Mouse (Mus musculus): ENCODE results near the gene Enkd1. TPM values are rescaled to one million over a fixed set of nuclear protein-coding genes. Genes with fewer than 3 reads are reported as not detected.

Enkd1 gene
- polyA plus RNA-seq (2014; fragmentation: Nextera tagmentation; extraction: Ambion mirVana): 9.3 and 10.1 TPM in 2 replicates

- Histone ChIP-seq H3K27me3 (ENCODE audit: control insufficient read depth, insufficient read depth, low read length) (no peaks in the 10 kb centered on the region), H3K4me3 (ENCODE audit: control insufficient read depth in 1 of 2, insufficient read depth in 1 of 2, low read depth in 1 of 2, low read length in 2 of 2) (peak within 1 kb of the TSS; percentile 68 to 71), H3K9ac (ENCODE audit: low read length) (peak within 1 kb of the TSS; percentile 75), H3K36me3 (ENCODE audit: control insufficient read depth, insufficient read depth, low read length) (peaks cover 14% of the 10 kb centered on the region), H3K27ac (replicated peaks in 1 of 2; ENCODE audit: control insufficient read depth in 1 of 2, insufficient read depth in 1 of 2, low read depth in 2 of 2, low read length in 2 of 2) (no peak within 1 kb of the TSS), H3K4me2 (ENCODE audit: low read length) (peak within 1 kb of the TSS; percentile 87), H3K4me1 (ENCODE audit: control insufficient read depth in 2 of 2, insufficient read depth in 2 of 2, low read length in 2 of 2) (peaks cover 2 to 8% of the 10 kb centered on the region in 2 experiments; a peak in 1 of 4 replicates), H3K9me3 (ENCODE audit: control insufficient read depth, low read length) (no peaks in the 10 kb centered on the region)
- peak; percentile 51 for ATAC-seq (ENCODE audit: insufficient number of reproducible peaks, insufficient read depth, low FRiP score, low read depth)
- WGBS: 1% methylated on average over 55 of the region's 55 CpGs
Measured at GRCm38 (mm10) chr8:105707498-105708403, at the start of gene Enkd1, which contains the start of gene 4933405L10Rik. TSS of gene Enkd1 (minus strand) at chr8:105708210. TSS of gene 4933405L10Rik (plus strand) at chr8:105707655.

- WGBS: 80% methylated on average over 2 of the region's 2 CpGs
Measured at GRCm38 (mm10) chr8:105754688-105755087, 46.7 kb upstream of the Enkd1 start.

GRCm38 (mm10) chr8:105753916-105754315 is 45.9 kb upstream of the Enkd1 start:
- H3K36me3 ChIP-seq (ENCODE audit: control insufficient read depth, insufficient read depth, low read length): no peaks in the 10 kb centered on the region
- ATAC-seq (ENCODE audit: insufficient number of reproducible peaks, insufficient read depth, low FRiP score, low read depth): no peak

More at GRCm38 (mm10) chr8:105754688-105755087, 46.7 kb upstream of the Enkd1 start:
- Histone ChIP-seq H3K4me2 (ENCODE audit: low read length) (no peak overlapping the region), H3K9me3 (ENCODE audit: control insufficient read depth, low read length) (no peaks in the 10 kb centered on the region), H3K27me3 (ENCODE audit: control insufficient read depth, insufficient read depth, low read length) (no peaks in the 10 kb centered on the region), H3K4me3 (ENCODE audit: control insufficient read depth in 1 of 2, insufficient read depth in 1 of 2, low read depth in 1 of 2, low read length in 2 of 2) (no peak overlapping the region), H3K27ac (replicated peaks in 1 of 2; ENCODE audit: control insufficient read depth in 1 of 2, insufficient read depth in 1 of 2, low read depth in 2 of 2, low read length in 2 of 2) (no peak overlapping the region), H3K4me1 (ENCODE audit: control insufficient read depth in 2 of 2, insufficient read depth in 2 of 2, low read length in 2 of 2) (peaks cover 13 to 23% of the 10 kb centered on the region in 2 experiments), H3K36me3 (ENCODE audit: control insufficient read depth, insufficient read depth, low read length) (no peaks in the 10 kb centered on the region), H3K9ac (ENCODE audit: low read length) (no peak overlapping the region)
- no peak for ATAC-seq (ENCODE audit: insufficient number of reproducible peaks, insufficient read depth, low FRiP score, low read depth)

GRCm38 (mm10) chr8:105750606-105751005 is 42.6 kb upstream of the Enkd1 start:
- Histone ChIP-seq H3K36me3 (ENCODE audit: control insufficient read depth, insufficient read depth, low read length) (no peaks in the 10 kb centered on the region), H3K4me2 (ENCODE audit: low read length) (peak overlapping the region; percentile 43), H3K9ac (ENCODE audit: low read length) (no peak overlapping the region; the same call in 1 of the 2 replicates), H3K9me3 (ENCODE audit: control insufficient read depth, low read length) (no peaks in the 10 kb centered on the region), H3K4me3 (ENCODE audit: control insufficient read depth in 1 of 2, insufficient read depth in 1 of 2, low read depth in 1 of 2, low read length in 2 of 2) (no peak overlapping the region), H3K27me3 (ENCODE audit: control insufficient read depth, insufficient read depth, low read length) (no peaks in the 10 kb centered on the region), H3K4me1 (ENCODE audit: control insufficient read depth in 2 of 2, insufficient read depth in 2 of 2, low read length in 2 of 2) (peaks cover 10 to 21% of the 10 kb centered on the region in 2 experiments), H3K27ac (replicated peaks in 1 of 2; ENCODE audit: control insufficient read depth in 1 of 2, insufficient read depth in 1 of 2, low read depth in 2 of 2, low read length in 2 of 2) (peak overlapping the region; percentile 51 to 66)
- peak; percentile 76 for ATAC-seq (ENCODE audit: insufficient number of reproducible peaks, insufficient read depth, low FRiP score, low read depth)
- 5% methylated on average over 11 of the region's 11 CpGs for WGBS

More at GRCm38 (mm10) chr8:105753916-105754315, 45.9 kb upstream of the Enkd1 start:
- no peak overlapping the region for H3K4me3 ChIP-seq (ENCODE audit: control insufficient read depth in 1 of 2, insufficient read depth in 1 of 2, low read depth in 1 of 2, low read length in 2 of 2)
- H3K27me3 ChIP-seq (ENCODE audit: control insufficient read depth, insufficient read depth, low read length): no peaks in the 10 kb centered on the region
- peaks cover 13 to 23% of the 10 kb centered on the region in 2 experiments for H3K4me1 ChIP-seq (ENCODE audit: control insufficient read depth in 2 of 2, insufficient read depth in 2 of 2, low read length in 2 of 2)
- H3K27ac ChIP-seq (replicated peaks in 1 of 2; ENCODE audit: control insufficient read depth in 1 of 2, insufficient read depth in 1 of 2, low read depth in 2 of 2, low read length in 2 of 2): no peak overlapping the region
- 76% methylated on average over 2 of the region's 2 CpGs for WGBS
- H3K9ac ChIP-seq (ENCODE audit: low read length): no peak overlapping the region
- no peaks in the 10 kb centered on the region for H3K9me3 ChIP-seq (ENCODE audit: control insufficient read depth, low read length)
- H3K4me2 ChIP-seq (ENCODE audit: low read length): no peak overlapping the region

GRCm38 (mm10) chr8:105743301-105743700 is 35.3 kb upstream of the Enkd1 start:
- Histone ChIP-seq H3K27me3 (ENCODE audit: control insufficient read depth, insufficient read depth, low read length) (no peaks in the 10 kb centered on the region), H3K9ac (ENCODE audit: low read length) (no peak overlapping the region), H3K27ac (replicated peaks in 1 of 2; ENCODE audit: control insufficient read depth in 1 of 2, insufficient read depth in 1 of 2, low read depth in 2 of 2, low read length in 2 of 2) (no peak overlapping the region), H3K9me3 (ENCODE audit: control insufficient read depth, low read length) (no peaks in the 10 kb centered on the region), H3K36me3 (ENCODE audit: control insufficient read depth, insufficient read depth, low read length) (no peaks in the 10 kb centered on the region), H3K4me2 (ENCODE audit: low read length) (no peak overlapping the region), H3K4me3 (ENCODE audit: control insufficient read depth in 1 of 2, insufficient read depth in 1 of 2, low read depth in 1 of 2, low read length in 2 of 2) (no peak overlapping the region), H3K4me1 (ENCODE audit: control insufficient read depth in 2 of 2, insufficient read depth in 2 of 2, low read length in 2 of 2) (peaks cover 0 to 9% of the 10 kb centered on the region in 2 experiments; a peak in 3 of 4 replicates)
- WGBS: 70% methylated on average over 4 of the region's 4 CpGs
- no peak for ATAC-seq (ENCODE audit: insufficient number of reproducible peaks, insufficient read depth, low FRiP score, low read depth)

GRCm38 (mm10) chr8:105739216-105739615 is 31.2 kb upstream of the Enkd1 start:
- H3K9ac ChIP-seq (ENCODE audit: low read length): no peak overlapping the region
- H3K4me3 ChIP-seq (ENCODE audit: control insufficient read depth in 1 of 2, insufficient read depth in 1 of 2, low read depth in 1 of 2, low read length in 2 of 2): no peak overlapping the region
- H3K4me1 ChIP-seq (ENCODE audit: control insufficient read depth in 2 of 2, insufficient read depth in 2 of 2, low read length in 2 of 2): no peaks in the 10 kb centered on the region; a peak in 1 of 4 replicates
- no peak overlapping the region for H3K27ac ChIP-seq (replicated peaks in 1 of 2; ENCODE audit: control insufficient read depth in 1 of 2, insufficient read depth in 1 of 2, low read depth in 2 of 2, low read length in 2 of 2)
- no peak overlapping the region for H3K4me2 ChIP-seq (ENCODE audit: low read length)
- no peaks in the 10 kb centered on the region for H3K36me3 ChIP-seq (ENCODE audit: control insufficient read depth, insufficient read depth, low read length)
- 90% methylated on average over 5 of the region's 5 CpGs for WGBS
- no peak for ATAC-seq (ENCODE audit: insufficient number of reproducible peaks, insufficient read depth, low FRiP score, low read depth)
- H3K9me3 ChIP-seq (ENCODE audit: control insufficient read depth, low read length): no peaks in the 10 kb centered on the region
- H3K27me3 ChIP-seq (ENCODE audit: control insufficient read depth, insufficient read depth, low read length): no peaks in the 10 kb centered on the region

- WGBS: 89% methylated on average over 5 of the region's 5 CpGs
- no peak for ATAC-seq (ENCODE audit: insufficient number of reproducible peaks, insufficient read depth, low FRiP score, low read depth)
- Histone ChIP-seq H3K9ac (ENCODE audit: low read length) (no peak overlapping the region), H3K36me3 (ENCODE audit: control insufficient read depth, insufficient read depth, low read length) (no peaks in the 10 kb centered on the region), H3K4me2 (ENCODE audit: low read length) (no peak overlapping the region), H3K4me3 (ENCODE audit: control insufficient read depth in 1 of 2, insufficient read depth in 1 of 2, low read depth in 1 of 2, low read length in 2 of 2) (no peak overlapping the region), H3K9me3 (ENCODE audit: control insufficient read depth, low read length) (no peaks in the 10 kb centered on the region), H3K27ac (replicated peaks in 1 of 2; ENCODE audit: control insufficient read depth in 1 of 2, insufficient read depth in 1 of 2, low read depth in 2 of 2, low read length in 2 of 2) (no peak overlapping the region), H3K4me1 (ENCODE audit: control insufficient read depth in 2 of 2, insufficient read depth in 2 of 2, low read length in 2 of 2) (peaks cover 0 to 4% of the 10 kb centered on the region in 2 experiments; a peak in 1 of 4 replicates), H3K27me3 (ENCODE audit: control insufficient read depth, insufficient read depth, low read length) (no peaks in the 10 kb centered on the region)
Measured at GRCm38 (mm10) chr8:105732186-105732585, 24.2 kb upstream of the Enkd1 start.

Measured in heart, embryonic 14.5 days (tissue).